Mouse (Mus musculus) megakaryocyte, embryonic 14.5 days (primary cell): ENCODE measurements around the gene Kcnab1. TPM values are rescaled to one million over a fixed set of nuclear protein-coding genes. Genes with fewer than 3 reads are reported as not detected.

Experiments used
- H3K27me3 ChIP-seq: replicated peaks from 2 replicates; pipeline ENCODE3; 2012; ENCODE audit warnings: inconsistent platforms
- H3K36me3 ChIP-seq: replicated peaks from 2 replicates; pipeline ENCODE3; 2012; ENCODE audit warnings: low read length, inconsistent platforms, mixed read lengths
- H3K4me1 ChIP-seq: 2 replicates; pipeline ENCODE4 v1.6.1; 2012; ENCODE audit warnings: inconsistent platforms
- H3K4me3 ChIP-seq: replicated peaks from 2 replicates; pipeline ENCODE3; 2012; ENCODE audit warnings: moderate library complexity, mild to moderate bottlenecking, inconsistent platforms
- H3K9me3 ChIP-seq: 2 replicates; pipeline ENCODE4 v1.6.1; 2012; ENCODE audit warnings: inconsistent platforms
- FLI1 ChIP-seq: IDR thresholded peaks from 2 replicates; pipeline ENCODE4 v1.6.1; 2012; ENCODE audit warnings: low read length, inconsistent platforms, mixed read lengths
- GATA1 ChIP-seq: IDR thresholded peaks from 3 replicates; pipeline ENCODE4 v1.6.1; 2012; ENCODE audit warnings: mixed read lengths, low read length, inconsistent platforms, borderline replicate concordance
- polyA plus RNA-seq: library from polyadenylated mRNA; stranded (reverse); fragments of >175 nt; gene quantifications from 2 replicates; pipeline ENCODE4 v1.2.3, GENCODE M21; 2012; ENCODE audit warnings: low replicate concordance; ENCODE audit not compliant: insufficient read depth

The Kcnab1 gene
- polyA plus RNA-seq, 1 experiment: not detected

GRCm38 (mm10) chr3:65301531-65301930, 192.3 kb downstream of the Kcnab1 start:
- Histone ChIP-seq H3K4me1 (no peaks in the 10 kb centered on the region), H3K36me3 (no peaks in the 10 kb centered on the region), H3K27me3 (no peaks in the 10 kb centered on the region), H3K4me3 (no peak overlapping the region), H3K9me3 (peaks cover 3% of the 10 kb centered on the region; the same call in 1 of the 2 replicates)
- TF ChIP-seq FLI1 (no peak), GATA1 (no peak)

- H3K27me3 ChIP-seq: no peaks in the 10 kb centered on the region
- H3K9me3 ChIP-seq: no peaks in the 10 kb centered on the region
- TF ChIP-seq FLI1 (no peak), GATA1 (no peak)
- no peak overlapping the region for H3K4me3 ChIP-seq
- H3K4me1 ChIP-seq: no peaks in the 10 kb centered on the region
- no peaks in the 10 kb centered on the region for H3K36me3 ChIP-seq
Measured at GRCm38 (mm10) chr3:65302559-65302958, 193.4 kb downstream of the Kcnab1 start.

GRCm38 (mm10) chr3:65315837-65316236, 206.7 kb downstream of the Kcnab1 start:
- no peaks in the 10 kb centered on the region for H3K4me1 ChIP-seq
- H3K9me3 ChIP-seq: no peaks in the 10 kb centered on the region
- TF ChIP-seq GATA1 (no peak), FLI1 (no peak)
- H3K4me3 ChIP-seq: no peak overlapping the region
- no peaks in the 10 kb centered on the region for H3K36me3 ChIP-seq
- H3K27me3 ChIP-seq: no peaks in the 10 kb centered on the region

GRCm38 (mm10) chr3:65316738-65317137, 207.6 kb downstream of the Kcnab1 start:
- TF ChIP-seq FLI1: no peak
- Histone ChIP-seq H3K4me3 (no peak overlapping the region), H3K36me3 (no peaks in the 10 kb centered on the region), H3K4me1 (no peaks in the 10 kb centered on the region), H3K27me3 (no peaks in the 10 kb centered on the region), H3K9me3 (no peaks in the 10 kb centered on the region)

DNA sequence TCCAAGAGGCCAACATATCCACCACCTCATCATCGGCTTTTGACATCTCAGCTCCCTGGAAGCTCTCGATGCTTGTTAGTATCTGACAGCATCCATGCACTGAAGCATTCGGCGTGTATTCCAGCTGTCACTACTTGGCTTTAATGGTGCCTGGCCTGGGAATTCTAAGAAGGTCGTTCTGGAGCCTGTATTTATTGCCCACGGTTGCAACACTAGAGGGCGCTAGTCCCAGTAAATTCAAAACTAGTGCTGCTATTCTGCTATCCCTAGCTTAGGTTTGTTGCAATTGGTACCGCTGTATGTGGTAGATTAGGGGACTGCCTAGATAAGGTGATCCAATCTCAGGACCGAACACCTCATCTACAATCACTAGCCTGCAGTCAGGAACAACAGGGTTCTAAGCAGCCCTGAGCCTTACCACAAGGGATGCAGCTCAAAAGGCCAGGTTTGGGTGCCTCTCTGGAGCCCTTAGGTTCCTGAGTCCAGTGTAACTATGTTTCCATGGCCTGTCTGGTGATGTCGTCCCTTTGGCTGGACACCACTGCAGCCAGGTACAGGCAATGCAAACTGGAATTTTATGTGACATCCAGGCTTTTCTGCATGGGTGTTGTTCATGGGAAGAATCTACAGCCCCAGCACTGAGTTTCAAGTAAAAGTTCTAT, 208.8 kb downstream of the Kcnab1 start:
- no peak for TF ChIP-seq FLI1
- TF ChIP-seq GATA1: no peak
- no peak overlapping the region for H3K4me3 ChIP-seq
- H3K27me3 ChIP-seq: no peaks in the 10 kb centered on the region
- no peaks in the 10 kb centered on the region for H3K36me3 ChIP-seq
- no peaks in the 10 kb centered on the region for H3K9me3 ChIP-seq
- H3K4me1 ChIP-seq: no peaks in the 10 kb centered on the region

- TF ChIP-seq FLI1: no peak
- no peak for TF ChIP-seq GATA1
Measured at GRCm38 (mm10) chr3:65319248-65320008, 210.2 kb downstream of the Kcnab1 start.

DNA sequence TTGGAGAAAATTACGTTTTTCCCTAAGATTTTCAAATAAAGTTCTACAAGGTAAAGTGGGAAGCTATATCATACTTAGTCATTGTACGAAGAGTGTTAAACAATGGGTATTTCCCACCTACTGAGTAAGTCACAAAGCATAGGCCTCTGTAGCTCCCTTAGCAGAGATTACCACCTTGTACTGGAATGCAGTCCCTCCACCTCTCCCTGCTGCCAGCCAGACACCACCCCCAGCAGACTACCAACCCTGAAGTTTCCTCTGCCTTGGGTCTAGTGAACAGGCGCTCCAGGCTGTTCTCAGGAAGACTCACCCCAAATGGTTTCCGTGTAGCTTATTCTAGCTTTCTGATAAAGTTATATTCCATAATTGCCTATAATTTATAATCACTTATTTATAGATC, 211.8 kb downstream of the Kcnab1 start:
- no peaks in the 10 kb centered on the region for H3K27me3 ChIP-seq
- no peaks in the 10 kb centered on the region for H3K9me3 ChIP-seq
- no peaks in the 10 kb centered on the region for H3K36me3 ChIP-seq
- no peak overlapping the region for H3K4me3 ChIP-seq
- H3K4me1 ChIP-seq: no peaks in the 10 kb centered on the region
- TF ChIP-seq GATA1: no peak

More at GRCm38 (mm10) chr3:65319248-65320008, 210.2 kb downstream of the Kcnab1 start:
- Histone ChIP-seq H3K9me3 (no peaks in the 10 kb centered on the region), H3K4me3 (no peak overlapping the region), H3K27me3 (no peaks in the 10 kb centered on the region), H3K36me3 (no peaks in the 10 kb centered on the region), H3K4me1 (no peaks in the 10 kb centered on the region)

DNA sequence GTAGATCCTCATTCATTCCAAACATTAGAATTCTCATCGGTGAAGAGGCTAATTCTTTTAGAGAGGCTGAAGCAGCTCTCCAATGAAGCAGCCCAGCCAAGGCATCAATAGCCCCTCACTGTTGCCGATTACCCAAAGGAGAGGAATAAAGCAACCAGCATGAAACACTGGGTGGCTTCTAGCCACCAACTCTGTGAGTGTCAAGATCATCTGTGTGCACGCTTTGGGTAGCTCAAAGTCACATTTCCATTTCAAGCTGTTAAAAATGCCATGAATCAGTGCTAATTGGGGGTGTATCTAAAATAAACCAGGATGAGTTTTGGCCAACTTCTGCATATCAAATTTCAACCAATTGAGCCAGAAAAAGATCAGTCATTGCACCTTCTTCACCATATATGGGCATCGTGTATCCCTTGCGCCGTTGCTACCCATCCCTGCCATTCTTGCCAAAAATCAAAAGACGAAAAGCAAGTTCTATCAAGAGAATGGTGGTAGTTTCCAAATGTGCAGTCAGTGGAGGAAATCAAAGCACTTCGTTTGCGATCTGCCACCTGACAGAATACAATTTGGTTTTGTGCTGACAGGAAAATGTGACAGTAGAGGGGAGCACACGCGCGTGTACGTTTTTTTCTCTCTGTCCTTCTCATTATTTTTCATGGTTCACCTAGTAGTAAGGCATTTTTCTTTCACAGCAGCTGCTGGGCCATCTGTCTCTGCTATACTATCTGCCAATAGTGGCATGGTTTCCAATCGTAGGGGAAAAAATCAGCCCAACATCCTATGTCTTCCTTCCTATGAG, 213.0 kb downstream of the Kcnab1 start:
- H3K36me3 ChIP-seq: no peaks in the 10 kb centered on the region
- no peaks in the 10 kb centered on the region for H3K27me3 ChIP-seq
- no peak overlapping the region for H3K4me3 ChIP-seq
- no peaks in the 10 kb centered on the region for H3K9me3 ChIP-seq
- H3K4me1 ChIP-seq: no peaks in the 10 kb centered on the region
- TF ChIP-seq GATA1: no peak
- TF ChIP-seq FLI1: no peak

GRCm38 (mm10) chr3:65325254-65325653, 216.1 kb downstream of the Kcnab1 start:
- H3K27me3 ChIP-seq: no peaks in the 10 kb centered on the region
- H3K4me3 ChIP-seq: no peak overlapping the region
- no peaks in the 10 kb centered on the region for H3K9me3 ChIP-seq
- no peaks in the 10 kb centered on the region for H3K36me3 ChIP-seq
- no peaks in the 10 kb centered on the region for H3K4me1 ChIP-seq
- TF ChIP-seq GATA1 (no peak), FLI1 (no peak)

- Histone ChIP-seq H3K27me3 (no peaks in the 10 kb centered on the region), H3K4me1 (no peaks in the 10 kb centered on the region), H3K36me3 (no peaks in the 10 kb centered on the region), H3K9me3 (no peaks in the 10 kb centered on the region), H3K4me3 (no peak overlapping the region)
- TF ChIP-seq FLI1 (no peak), GATA1 (no peak)
Measured at GRCm38 (mm10) chr3:65328814-65329213, 219.6 kb downstream of the Kcnab1 start.
